Comparison of ENCODE assay signal across 8 mouse cellular contexts in genomic region chr3:115888310-115889106, GRCm38 (mm10). TPM values are rescaled to one million over a fixed set of nuclear protein-coding genes. Genes with fewer than 3 reads are reported as not detected.
DNase-seq lines count a peak whose midpoint lies in the region; ATAC-seq and TF ChIP-seq lines count a peak whose summit lies in the region.

No protein-coding gene starts in this region.

- peak overlapping the region; percentile 34; the same call in 1 of the 2 replicates for H3K9ac ChIP-seq in limb, embryonic 15.5 days

- peak overlapping the region; percentile 94 for H3K27ac ChIP-seq in forebrain, embryonic 10.5 days
- H3K27ac ChIP-seq in limb, embryonic 15.5 days: peak overlapping the region; percentile 73; the same call in 1 of the 2 replicates
- no peak overlapping the region for H3K27ac ChIP-seq in olfactory bulb, adult 2 months (ENCODE audit: insufficient read depth, low read depth, low read length)

- peak overlapping the region; percentile 81 for H3K4me3 ChIP-seq in forebrain, embryonic 10.5 days
- H3K4me3 ChIP-seq in limb, embryonic 15.5 days: peak overlapping the region; percentile 62
- H3K4me3 ChIP-seq in olfactory bulb, adult 2 months (ENCODE audit: insufficient read depth, low read depth, low read length): peak overlapping the region; percentile 70

- H3K4me1 ChIP-seq in forebrain, embryonic 10.5 days: peaks cover 21% of the 10 kb centered on the region
- no peaks in the 10 kb centered on the region for H3K4me1 ChIP-seq in limb, embryonic 15.5 days
- H3K4me1 ChIP-seq in olfactory bulb, adult 2 months (ENCODE audit: control insufficient read depth, insufficient read depth, low read length): no peaks in the 10 kb centered on the region

- no peak for TF ChIP-seq POLR2A in olfactory bulb, adult 2 months (IDR thresholded peaks at IDR 0.05; ENCODE audit: insufficient read depth, low read depth, low read length)

- 5% methylated on average over 21 of the region's 21 CpGs for WGBS in forebrain, embryonic 10.5 days
- WGBS in limb, embryonic 15.5 days: 2% methylated on average over 21 of the region's 21 CpGs
- WGBS in olfactory bulb, adult 2 months: 1% methylated on average over 21 of the region's 21 CpGs

- peak; percentile 34 for DNase-seq in embryo, embryonic 10 days (ENCODE audit: low spot score)
- no peak for DNase-seq in embryo, embryonic 9.5 days (ENCODE audit: extremely low spot score)
- peak; percentile 29 to 36 for DNase-seq in spleen, postnatal 36 days (ENCODE audit: low spot score in 2 of 2)
- no peak for DNase-seq in spleen, adult 12 weeks (ENCODE audit: low spot score)
- DNase-seq in forebrain, embryonic 10.5 days (ENCODE audit: extremely low spot score, low spot score): no peak
- DNase-seq in right cerebral cortex, adult 18-20 months: no peak

- H3K4me2 ChIP-seq in limb, embryonic 15.5 days: peak overlapping the region; percentile 64

- no peak for TF ChIP-seq CTCF in olfactory bulb, adult 2 months (IDR thresholded peaks at IDR 0.05; ENCODE audit: insufficient read depth, low read depth, low read length)

- no peaks in the 10 kb centered on the region for H3K9me3 ChIP-seq in forebrain, embryonic 10.5 days
- no peaks in the 10 kb centered on the region for H3K9me3 ChIP-seq in limb, embryonic 15.5 days

- no peaks in the 10 kb centered on the region for H3K27me3 ChIP-seq in forebrain, embryonic 10.5 days (ENCODE audit: poor library complexity, severe bottlenecking)
- H3K27me3 ChIP-seq in limb, embryonic 15.5 days: no peaks in the 10 kb centered on the region

- peaks cover 21% of the 10 kb centered on the region for H3K36me3 ChIP-seq in forebrain, embryonic 10.5 days (replicated peaks)
- peaks cover 5% of the 10 kb centered on the region for H3K36me3 ChIP-seq in limb, embryonic 15.5 days

- 0 out of 2 replicates have a peak, but pooled peaks have one; percentile 46 for ATAC-seq in limb, embryonic 15.5 days (ENCODE audit: insufficient number of reproducible peaks, low FRiP score, low TSS enrichment, low read depth)

RNA-seq across cellular contexts. Expression of gene Dph5, which starts 0.9 kb away (rescaled TPM):
- polyA plus RNA-seq in forebrain, embryonic 10.5 days (2016; fragmentation: Nextera tagmentation; extraction: Ambion mirVana): 35.1 and 36.4 TPM in 2 replicates
- polyA plus RNA-seq in limb, embryonic 15.5 days (2015; fragmentation: Nextera tagmentation; extraction: Ambion mirVana): 26.3 and 26.5 TPM in 2 replicates
- polyA plus RNA-seq in olfactory bulb, adult 2 months (2012; ENCODE audit: insufficient read depth, insufficient read length, low replicate concordance, missing spikeins): not detected in 2 replicates

Comparison
In these comparisons a context has a peak if more than half of its experiments do, and no peak if none do; other contexts are left out.
1. DNase-seq: peak in embryo, embryonic 10 days (single experiment) and spleen, postnatal 36 days (2 of 2); none in embryo, embryonic 9.5 days (single experiment), spleen, adult 12 weeks (single experiment), forebrain, embryonic 10.5 days (single experiment) and right cerebral cortex, adult 18-20 months (single experiment).
2. Peak in every context shown above with its lines, with median percentiles within 50 percentile points of each other: H3K4me3 ChIP-seq.